Mouse (Mus musculus): ENCODE measurements at regions not wholly inside any gene's neighbourhood (a gene's known extent, or its start where the extent isn't known, plus 50 kb on each side); places are given as distances from the start of the nearest gene placed in this dataset.

- peak; percentile 46 for DNase-seq
These were observed 128.0 kb upstream of the Zfp703 start for GRCm38 (mm10) chr8:26848955-26849684.

GRCm38 (mm10) chr8:26851871-26852800 is 125.0 kb upstream of the Zfp703 start:
- no peak for DNase-seq

- DNase-seq, result no peak
These were observed 124.2 kb upstream of the Zfp703 start for GRCm38 (mm10) chr8:26852921-26853320.

GRCm38 (mm10) chr8:26854557-26855238 is 122.4 kb upstream of the Zfp703 start:
- no peak for DNase-seq

- DNase-seq, result no peak
These were observed 121.9 kb upstream of the Zfp703 start for GRCm38 (mm10) chr8:26855256-26855655.

- no peak for DNase-seq
These were observed 112.6 kb upstream of the Zfp703 start for GRCm38 (mm10) chr8:26864571-26864970.

GRCm38 (mm10) chr8:26864971-26865370 is 112.2 kb upstream of the Zfp703 start:
- no peak for DNase-seq

- no peak for DNase-seq
These were observed 108.8 kb upstream of the Zfp703 start for GRCm38 (mm10) chr8:26868101-26868848.

GRCm38 (mm10) chr8:26868849-26869110 is 108.3 kb upstream of the Zfp703 start:
- DNase-seq, result no peak

GRCm38 (mm10) chr8:26871838-26872237 is 105.3 kb upstream of the Zfp703 start:
- DNase-seq, result no peak

- no peak for DNase-seq
These were observed 104.7 kb upstream of the Zfp703 start for GRCm38 (mm10) chr8:26872382-26872781.

- DNase-seq, result no peak
These were observed 104.3 kb upstream of the Zfp703 start for GRCm38 (mm10) chr8:26872815-26873214.

- DNase-seq, result no peak
These were observed 96.9 kb upstream of the Zfp703 start for GRCm38 (mm10) chr8:26880177-26880576.

GRCm38 (mm10) chr8:26881268-26882120 is 95.6 kb upstream of the Zfp703 start:
- DNase-seq, result no peak

- DNase-seq, result no peak
These were observed 94.5 kb upstream of the Zfp703 start for GRCm38 (mm10) chr8:26882616-26883015.

- DNase-seq, result no peak
These were observed 93.8 kb upstream of the Zfp703 start for GRCm38 (mm10) chr8:26883285-26883684.

- DNase-seq, result no peak
These were observed 93.4 kb upstream of the Zfp703 start for GRCm38 (mm10) chr8:26883770-26884169.

- no peak for DNase-seq
These were observed 92.8 kb upstream of the Zfp703 start for GRCm38 (mm10) chr8:26884350-26884749.

- DNase-seq, result no peak
These were observed 91.8 kb upstream of the Zfp703 start for GRCm38 (mm10) chr8:26885365-26885764.

- peak; percentile 51 for DNase-seq
These were observed 90.2 kb upstream of the Zfp703 start for GRCm38 (mm10) chr8:26886783-26887486.

GRCm38 (mm10) chr8:26887551-26887950 is 89.6 kb upstream of the Zfp703 start:
- DNase-seq, result no peak

Measured in lung, postnatal 36 days (tissue).